Mouse (Mus musculus): ENCODE results near the gene Ap1b1. TPM values are rescaled to one million over a fixed set of nuclear protein-coding genes. Genes with fewer than 3 reads are reported as not detected.

Ap1b1 gene
- total RNA-seq, 2 experiments from 2014 or later = 136 to 165 TPM

DNA sequence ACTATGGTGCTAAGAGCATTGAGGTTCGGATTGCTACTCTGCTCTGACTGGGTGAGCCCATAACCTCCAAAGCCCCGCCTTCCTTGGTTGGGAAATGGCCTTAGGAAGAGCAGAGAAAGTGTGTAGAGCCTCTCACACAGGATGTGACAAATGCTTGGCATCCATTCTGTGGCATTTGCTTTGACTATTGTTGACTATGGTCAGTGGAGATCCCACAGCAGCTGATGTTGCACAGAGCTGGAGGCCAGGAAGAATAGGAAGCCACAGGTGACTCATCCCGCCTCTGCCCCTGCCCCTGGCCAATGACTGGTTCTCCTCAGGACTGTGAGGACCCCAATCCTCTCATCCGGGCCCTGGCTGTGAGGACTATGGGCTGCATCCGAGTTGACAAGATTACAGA, 29.7 kb downstream of the Ap1b1 start:
- ATAC-seq (replicated peaks; ENCODE audit: low FRiP score, low TSS enrichment, poor library complexity, severe bottlenecking) = no peak

DNA sequence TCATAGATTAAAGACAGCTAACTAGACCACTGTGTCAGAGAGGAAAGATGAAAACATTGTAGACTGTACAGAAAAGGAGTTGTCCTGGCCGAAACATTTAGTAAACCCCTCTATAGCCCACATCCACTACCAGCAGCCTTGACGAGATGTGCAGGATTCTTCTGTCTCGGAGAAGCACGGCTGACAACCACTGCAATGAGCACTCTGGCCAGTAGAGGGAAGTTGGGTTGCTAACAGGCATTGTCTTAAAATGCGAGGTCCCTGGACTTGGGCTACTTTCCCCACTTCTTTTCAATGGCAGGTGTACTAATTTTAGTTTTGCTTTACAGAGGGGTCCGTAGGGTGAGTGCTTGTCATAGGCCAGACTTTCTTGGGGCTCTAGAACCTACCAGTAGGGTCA, 30.9 kb downstream of the Ap1b1 start:
- ATAC-seq (replicated peaks; ENCODE audit: low FRiP score, low TSS enrichment, poor library complexity, severe bottlenecking) = peak; percentile 57; the same call in 1 of the 2 replicates

DNA sequence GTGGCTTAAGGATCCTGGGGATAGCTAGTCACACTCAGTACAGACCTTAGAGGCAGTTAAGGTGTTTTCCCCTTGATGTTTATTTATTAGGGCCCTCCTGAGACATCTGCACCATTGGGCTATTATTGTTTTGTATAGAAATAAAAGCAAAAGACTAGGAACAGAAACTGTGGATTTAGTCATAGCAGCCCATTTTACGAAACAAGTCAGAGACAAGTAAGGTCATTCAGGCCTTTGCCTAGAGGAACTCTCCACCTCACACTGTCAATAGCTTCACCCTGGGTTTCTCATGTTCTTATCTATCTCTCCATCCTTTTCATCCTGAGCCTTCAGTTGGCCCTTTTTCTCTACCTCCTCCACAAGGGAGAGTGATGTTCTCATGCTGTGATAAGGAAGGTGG, 38.5 kb downstream of the Ap1b1 start:
- ATAC-seq (replicated peaks; ENCODE audit: low FRiP score, low TSS enrichment, poor library complexity, severe bottlenecking) = no peak

DNA sequence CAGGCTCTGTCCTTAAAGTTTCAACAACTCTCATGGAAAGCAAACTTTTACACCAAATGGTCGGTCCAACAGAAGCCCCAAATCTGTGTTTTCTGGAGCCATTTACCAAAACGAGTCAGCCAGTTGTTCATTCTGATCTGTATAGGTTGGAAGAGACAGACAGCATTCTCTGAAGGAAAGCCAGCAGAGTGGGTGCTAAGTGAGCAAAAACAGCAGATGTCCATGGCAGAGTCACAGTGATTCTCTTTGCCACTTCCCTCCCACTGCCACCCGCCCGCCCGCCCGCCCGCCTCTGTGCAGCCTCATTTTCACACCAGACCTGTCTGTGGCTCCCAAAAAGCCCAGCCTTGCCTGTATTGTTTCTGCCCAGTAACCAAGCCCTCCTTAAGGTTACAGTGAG, 41.6 kb downstream of the Ap1b1 start:
- no peak for ATAC-seq (replicated peaks; ENCODE audit: low FRiP score, low TSS enrichment, poor library complexity, severe bottlenecking)

DNA sequence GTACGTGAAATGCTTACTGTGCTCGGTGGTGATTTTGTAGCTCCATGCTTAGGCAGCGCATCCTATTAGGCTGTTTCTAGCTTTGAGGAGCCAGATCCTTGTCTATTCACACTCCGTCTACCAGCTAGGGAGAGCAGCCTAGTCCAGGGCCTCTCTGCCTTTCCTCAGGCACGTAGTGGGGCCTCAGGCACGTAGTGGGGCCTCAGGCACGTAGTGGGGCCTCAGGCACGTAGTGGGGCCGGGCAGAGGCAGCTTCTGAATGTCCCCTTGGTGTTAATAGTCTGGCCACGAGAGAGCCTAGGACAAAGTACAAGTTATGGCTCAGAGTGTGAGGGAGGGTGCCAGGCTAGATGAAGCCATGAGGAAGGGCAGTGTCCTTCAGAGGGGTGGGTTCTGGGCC, 46.1 kb downstream of the Ap1b1 start:
- peak; percentile 33 for ATAC-seq (replicated peaks; ENCODE audit: low FRiP score, low TSS enrichment, poor library complexity, severe bottlenecking)

DNA sequence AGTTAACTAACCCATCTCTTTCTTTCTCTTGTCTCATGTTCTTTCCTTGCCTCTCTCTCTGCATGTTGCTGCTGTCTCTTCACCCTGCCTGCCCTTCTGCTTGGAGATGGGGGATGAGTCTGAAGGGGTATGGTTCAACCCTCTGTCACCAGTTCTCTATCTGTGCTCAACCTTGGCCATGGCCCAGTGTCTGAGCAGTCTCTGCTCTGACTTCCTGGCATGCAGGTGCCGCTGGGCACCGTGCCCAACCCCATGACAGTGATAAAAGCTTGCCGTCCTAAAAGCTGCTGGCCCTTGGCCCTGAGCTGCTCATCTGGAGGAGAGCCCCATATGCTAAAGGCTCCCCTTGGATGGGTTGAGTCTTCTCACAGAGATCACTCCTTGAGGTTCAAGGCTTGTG, 46.5 kb downstream of the Ap1b1 start:
- ATAC-seq (replicated peaks; ENCODE audit: low FRiP score, low TSS enrichment, poor library complexity, severe bottlenecking) = peak; percentile 75

DNA sequence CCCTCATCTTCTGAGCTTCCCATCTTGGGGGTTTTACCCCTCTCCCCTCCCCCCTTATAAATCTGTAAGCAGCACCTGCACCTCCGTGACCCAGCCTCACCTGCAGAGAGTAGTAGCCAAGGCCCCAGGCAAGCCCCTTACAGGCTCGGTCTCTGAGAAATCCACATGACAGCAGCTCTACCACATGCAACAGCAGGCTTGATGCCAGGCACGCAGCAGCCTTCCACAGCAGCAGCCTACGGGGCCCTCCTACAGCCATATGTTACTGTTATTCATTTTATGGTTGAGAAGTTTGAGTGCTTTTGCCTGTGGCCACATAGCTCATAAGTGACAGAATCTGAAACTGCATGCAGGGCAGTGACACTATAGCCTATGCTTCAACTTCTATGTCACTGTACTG, 48.8 kb downstream of the Ap1b1 start:
- ATAC-seq (replicated peaks; ENCODE audit: low FRiP score, low TSS enrichment, poor library complexity, severe bottlenecking) = no peak

DNA sequence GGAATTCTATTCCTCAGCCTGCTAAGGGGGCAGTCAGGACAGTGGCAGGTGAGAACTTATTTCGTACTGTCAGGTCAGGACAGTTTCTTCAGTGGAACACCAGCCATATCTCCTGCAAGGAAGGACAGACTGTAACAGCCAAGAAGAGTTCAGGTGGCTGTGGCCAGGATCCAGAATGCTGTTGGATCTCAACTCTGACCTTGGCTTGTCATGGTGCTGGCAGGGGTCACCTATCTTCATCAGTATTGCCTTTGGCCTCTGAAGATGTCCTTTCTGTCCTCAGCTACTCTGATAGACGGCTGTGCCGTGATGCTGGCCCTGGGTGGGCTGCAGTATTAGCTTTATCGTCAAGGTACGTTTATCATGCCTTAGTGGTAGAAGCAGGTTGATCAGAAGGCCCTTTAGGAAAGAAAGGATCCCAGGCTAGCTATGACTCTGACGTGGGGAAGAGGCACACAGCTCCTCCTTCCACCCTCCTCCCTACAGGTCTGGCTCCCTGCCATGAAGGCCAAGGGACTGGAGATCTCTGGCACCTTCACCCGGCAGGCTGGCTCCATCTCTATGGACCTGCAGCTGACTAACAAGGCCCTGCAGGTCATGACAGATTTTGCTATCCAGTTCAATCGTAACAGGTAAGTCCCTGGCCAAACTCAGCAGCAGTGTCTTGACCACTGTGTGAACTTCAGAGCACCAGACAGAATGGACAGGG, 50.7 kb downstream of the Ap1b1 start:
- ATAC-seq (replicated peaks; ENCODE audit: low FRiP score, low TSS enrichment, poor library complexity, severe bottlenecking) = no peak

DNA sequence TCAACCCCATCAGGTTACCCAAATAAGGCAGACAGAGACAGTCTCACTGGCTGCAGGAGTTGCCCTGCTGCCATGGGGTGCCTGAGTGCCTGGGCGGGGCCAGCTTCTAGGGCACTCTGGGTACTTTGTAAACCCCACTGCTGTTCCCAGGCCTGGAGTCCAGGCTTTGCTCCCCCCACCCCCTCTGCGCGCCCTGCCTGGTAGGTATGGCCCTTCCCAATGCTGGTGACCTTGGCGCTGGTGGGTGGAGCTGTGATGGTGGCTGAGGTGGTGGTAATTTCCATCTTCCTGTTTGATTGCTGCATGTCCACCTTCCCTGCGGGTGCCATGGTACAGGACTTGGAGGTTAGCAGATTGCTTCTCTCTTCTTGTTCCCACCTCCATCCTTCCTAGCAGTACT, 54.0 kb downstream of the Ap1b1 start:
- ATAC-seq (replicated peaks; ENCODE audit: low FRiP score, low TSS enrichment, poor library complexity, severe bottlenecking) = no peak

DNA sequence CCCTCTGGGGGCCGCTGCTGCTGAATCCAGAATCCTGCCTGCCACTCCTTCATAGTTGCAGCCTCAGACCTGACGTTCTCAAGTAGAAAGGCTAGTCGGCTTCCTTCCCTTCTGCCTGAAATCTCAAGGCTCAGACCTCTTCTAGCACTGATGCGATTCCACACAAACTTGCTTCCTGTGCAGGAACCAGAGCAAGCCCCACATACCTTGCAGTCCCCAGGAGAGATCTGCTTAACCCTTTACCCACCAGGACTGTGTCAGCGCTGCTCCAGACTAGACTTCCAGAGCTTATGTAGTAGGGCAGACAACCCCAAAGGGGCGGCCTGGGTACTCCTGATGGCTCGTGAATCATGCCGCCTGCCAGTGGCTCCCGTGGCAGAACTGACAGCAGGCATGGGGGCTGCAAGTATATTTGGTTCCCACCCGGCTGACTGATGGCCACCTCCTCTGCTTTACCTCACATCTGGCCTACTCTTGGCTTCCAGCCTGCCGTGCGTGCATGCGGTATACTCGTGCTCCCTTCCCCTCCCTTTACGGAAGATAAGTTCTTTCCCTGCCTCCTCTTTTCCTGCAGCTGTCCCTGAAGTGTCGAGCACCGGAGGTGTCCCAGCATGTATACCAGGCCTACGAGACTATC, 54.6 kb downstream of the Ap1b1 start:
- no peak for ATAC-seq (replicated peaks; ENCODE audit: low FRiP score, low TSS enrichment, poor library complexity, severe bottlenecking)

DNA sequence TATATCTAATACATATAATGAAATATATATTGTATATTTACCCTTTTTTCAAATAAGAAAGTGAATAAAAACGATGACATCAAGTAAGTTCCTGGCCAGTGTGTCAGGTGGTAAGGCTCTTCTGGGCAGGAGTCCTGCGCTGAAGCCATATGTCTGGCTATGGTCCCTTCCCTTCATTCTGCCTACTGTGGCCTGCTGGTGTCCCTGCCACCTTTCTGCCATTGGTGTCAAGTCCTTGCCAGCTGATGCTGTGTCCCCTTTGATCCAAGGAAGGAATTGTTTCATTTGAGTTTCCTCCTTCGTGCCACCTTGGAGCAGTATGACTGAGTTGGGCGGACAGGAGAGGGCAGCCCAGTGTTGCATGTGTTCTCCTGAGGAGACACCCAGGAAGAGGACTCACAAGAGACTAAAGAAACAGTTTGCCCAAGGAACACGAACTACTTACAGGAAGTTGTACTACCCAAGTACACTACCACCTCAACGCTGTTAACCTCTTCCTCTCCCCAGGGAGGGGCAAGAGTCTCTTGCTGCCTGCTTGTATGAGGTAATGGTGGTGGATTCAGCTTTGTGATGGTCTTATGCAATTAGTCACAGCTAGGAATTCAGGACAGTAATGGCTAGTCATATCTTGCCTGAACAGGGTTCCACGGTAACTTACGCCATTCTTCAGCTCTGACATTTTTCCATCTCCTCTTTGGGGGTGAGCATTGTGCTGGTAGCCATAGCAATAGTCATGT, 56.2 kb downstream of the Ap1b1 start:
- ATAC-seq (replicated peaks; ENCODE audit: low FRiP score, low TSS enrichment, poor library complexity, severe bottlenecking) = no peak

DNA sequence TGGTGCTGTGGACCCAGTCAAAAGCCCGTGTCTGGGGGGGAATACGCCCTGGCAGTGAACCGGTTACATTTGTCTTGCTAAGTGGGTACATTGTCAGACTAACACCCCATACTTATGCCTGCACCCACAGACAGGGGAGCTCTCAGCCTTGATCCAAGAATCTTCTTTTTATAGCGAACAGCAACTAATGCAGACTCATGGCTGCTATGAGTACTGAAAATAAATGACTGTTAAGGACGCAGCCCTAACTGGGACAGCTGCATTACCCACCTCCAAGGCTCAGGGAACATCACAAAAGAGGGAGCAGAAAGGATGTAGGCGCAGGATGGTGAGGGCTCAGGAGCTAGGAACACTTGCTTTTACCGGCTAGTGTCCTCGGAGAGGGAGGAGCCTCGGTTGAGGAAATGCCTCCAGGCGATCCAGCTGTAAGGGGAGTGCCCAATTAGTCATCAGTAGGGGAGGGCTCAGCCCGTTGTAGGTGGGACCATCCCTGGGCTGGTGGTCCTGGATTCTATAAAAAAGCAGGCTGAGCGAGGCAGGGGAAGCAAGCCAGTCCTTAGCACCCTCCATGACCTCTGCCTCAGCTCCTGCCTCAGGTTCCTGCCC, 59.8 kb downstream of the Ap1b1 start:
- no peak for ATAC-seq (replicated peaks; ENCODE audit: low FRiP score, low TSS enrichment, poor library complexity, severe bottlenecking)

DNA sequence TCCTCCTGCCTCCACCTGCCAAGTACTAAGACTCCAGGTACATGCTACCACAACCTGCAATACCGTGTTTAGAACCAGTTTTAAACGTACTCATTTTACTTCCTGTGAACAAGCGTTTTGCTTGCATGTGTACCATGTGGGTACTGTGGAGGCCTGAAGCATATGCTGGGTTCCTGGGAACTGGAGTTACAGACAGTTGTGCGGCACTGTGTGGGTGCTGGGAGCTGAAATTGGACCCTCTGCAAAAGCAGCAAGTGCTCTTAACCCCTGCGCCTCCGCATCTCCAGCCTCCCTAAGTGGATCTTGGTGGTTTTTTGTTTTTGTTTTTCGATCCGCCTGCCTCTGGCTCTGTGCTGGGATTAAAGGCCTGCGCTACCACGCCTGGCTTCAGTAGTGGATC, 65.0 kb downstream of the Ap1b1 start:
- ATAC-seq (replicated peaks; ENCODE audit: low FRiP score, low TSS enrichment, poor library complexity, severe bottlenecking) = no peak

DNA sequence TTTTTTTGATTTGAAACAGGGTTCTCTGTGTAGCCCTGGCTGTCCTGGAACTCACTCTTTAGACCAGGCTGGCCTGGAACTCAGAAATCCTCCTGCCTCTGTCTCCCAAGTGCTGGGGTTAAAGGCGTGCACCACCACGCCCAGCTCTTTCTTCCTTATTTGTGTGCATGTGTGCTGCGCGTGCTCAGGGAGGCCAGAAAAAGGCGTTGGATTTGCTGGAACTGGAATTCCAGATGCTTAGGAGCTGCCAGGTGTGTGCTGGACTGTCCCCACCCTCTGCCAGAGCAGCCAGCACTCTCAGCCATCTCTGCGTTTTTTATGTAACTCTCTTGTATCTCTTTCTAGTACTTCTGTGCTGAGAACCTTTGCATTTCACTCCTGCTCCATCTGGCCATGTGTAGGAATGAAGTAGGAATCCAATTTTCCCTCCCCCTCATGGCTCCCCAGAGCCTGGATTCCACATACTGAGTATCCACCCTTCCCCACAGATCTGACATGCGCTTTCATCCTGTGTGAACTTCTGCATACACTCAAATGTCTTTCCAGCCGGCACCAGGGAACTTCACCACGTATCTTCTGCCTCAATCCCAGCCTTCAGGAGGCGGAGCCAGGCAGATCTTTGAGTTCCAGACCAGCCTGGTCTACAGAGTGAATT, 65.7 kb downstream of the Ap1b1 start:
- ATAC-seq (replicated peaks; ENCODE audit: low FRiP score, low TSS enrichment, poor library complexity, severe bottlenecking) = no peak

DNA sequence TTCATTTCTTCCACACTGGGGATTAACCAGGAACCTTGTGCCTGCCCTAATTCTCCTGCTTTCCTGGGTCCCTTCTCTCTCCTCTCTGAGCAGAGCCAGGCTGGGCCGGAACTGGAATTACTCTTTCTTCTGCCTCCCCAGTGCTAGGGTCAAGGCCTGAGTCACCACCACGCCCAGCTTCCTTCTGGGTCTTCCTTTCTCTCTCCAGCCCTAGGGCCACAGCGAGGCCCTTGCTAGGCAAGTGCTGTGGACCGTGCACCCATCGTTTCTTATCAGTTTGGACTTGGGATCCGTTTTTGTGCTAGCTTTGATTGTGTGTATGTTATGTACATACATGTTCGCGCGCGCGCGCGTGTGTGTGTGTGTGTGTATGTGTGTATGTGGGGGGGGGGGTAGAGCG, 67.5 kb downstream of the Ap1b1 start:
- no peak for ATAC-seq (replicated peaks; ENCODE audit: low FRiP score, low TSS enrichment, poor library complexity, severe bottlenecking)

DNA sequence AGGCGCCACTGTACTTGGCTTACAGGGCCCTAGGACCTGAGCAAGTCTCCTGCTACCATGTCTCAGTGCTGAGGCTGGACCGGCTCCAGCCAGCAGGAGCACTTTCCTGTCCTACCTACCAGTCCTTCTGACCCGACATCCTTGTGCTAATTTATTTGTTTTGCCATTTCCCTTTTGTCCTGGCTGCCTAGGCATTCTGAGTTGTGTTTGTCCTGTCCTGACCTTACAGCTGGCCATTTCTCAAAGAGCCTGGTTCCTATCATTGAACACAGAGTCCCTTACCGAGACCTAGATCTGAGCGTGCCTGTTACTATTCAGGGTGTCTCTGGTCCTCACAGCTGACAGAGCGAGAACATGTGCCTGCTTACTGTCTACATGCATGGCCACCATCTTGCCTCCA, 68.2 kb downstream of the Ap1b1 start:
- no peak for ATAC-seq (replicated peaks; ENCODE audit: low FRiP score, low TSS enrichment, poor library complexity, severe bottlenecking)

DNA sequence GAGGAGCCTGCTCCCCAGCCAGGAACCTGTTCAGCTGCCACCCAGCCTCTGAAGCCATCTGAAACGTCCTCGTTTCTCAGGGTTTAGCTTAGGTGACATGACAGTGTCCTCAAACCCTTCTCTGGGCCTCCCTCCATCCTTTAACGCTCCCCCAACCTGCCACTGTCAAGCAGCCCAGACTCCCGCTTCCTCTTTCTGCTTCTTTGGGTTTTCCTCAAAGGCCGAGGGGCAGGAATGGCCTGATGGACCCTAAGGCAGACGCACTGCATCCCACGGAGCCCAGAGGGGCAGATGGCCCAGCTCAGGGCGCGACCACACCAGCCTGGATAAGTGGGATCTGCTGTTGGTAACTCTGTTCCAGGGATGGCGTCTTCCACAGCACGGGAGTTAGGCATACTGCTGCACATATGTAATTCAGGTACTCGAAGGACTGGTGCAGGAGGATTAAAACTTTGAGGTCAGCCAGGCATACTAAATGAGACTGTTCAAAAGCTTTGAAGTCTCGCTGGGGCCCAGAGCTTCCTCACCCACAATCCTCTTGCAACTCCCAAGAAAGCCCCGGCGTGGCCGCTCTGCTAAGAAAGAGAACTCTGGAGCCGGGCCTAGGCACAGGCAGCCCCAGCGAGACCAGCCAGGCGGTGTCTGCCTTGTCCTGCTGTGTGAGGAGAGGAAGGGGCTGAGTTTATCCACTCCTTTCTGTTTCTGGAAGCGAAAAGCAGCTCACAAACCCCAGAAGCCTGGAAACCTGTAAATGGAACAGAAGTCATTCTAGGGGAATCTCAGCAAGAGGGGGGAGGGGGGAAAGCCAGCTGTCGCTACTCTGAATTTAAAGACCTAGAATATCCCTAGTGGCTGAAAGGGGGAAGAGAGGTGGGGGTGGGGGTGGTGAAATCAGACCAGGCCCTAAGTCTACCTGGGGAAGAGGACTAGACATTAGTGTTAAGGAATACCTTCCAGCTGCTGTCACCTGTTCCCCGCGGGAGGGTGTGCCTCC, 69.6 kb downstream of the Ap1b1 start:
- no peak for ATAC-seq (replicated peaks; ENCODE audit: low FRiP score, low TSS enrichment, poor library complexity, severe bottlenecking)

DNA sequence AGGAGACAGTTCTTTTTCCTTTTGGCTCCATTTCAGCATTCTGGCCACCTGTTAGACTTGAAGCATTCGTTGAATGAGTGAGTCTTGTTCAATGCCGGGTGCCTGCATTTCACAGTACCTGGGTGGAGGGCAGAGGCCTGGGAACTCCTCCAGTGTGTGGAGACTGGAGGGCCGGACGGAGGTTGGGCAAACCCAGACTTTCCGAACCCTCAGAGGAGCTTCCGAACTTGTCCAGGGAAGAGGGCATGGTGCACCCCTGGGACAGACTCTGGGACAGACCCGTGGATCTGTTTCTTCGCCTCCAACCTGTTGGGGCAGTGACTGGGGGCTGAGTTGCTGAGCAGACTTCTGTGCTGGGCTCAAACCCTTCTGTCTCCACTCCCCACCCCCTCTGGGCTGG, 70.4 kb downstream of the Ap1b1 start:
- no peak for ATAC-seq (replicated peaks; ENCODE audit: low FRiP score, low TSS enrichment, poor library complexity, severe bottlenecking)

DNA sequence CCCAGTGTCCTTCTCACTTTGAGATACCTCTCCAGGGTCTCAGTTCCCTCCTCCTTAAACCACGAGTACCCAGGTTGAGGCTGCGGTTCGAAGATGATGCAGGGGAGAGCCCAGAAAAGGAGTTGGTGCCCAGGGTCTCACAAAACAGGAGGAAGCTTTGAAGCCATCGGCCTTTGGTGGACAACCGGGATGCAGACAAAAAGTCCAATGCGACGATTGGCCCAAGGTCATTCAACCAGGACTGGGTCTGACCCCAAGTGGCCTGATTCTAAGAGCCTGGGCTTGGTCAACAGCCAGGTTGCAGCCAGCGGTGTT, 70.9 kb downstream of the Ap1b1 start:
- ATAC-seq (replicated peaks; ENCODE audit: low FRiP score, low TSS enrichment, poor library complexity, severe bottlenecking) = no peak

Data from megakaryocyte-erythroid progenitor cell, adult 5-6 weeks (primary cell).